Mouse (Mus musculus): ENCODE results near the gene Gnl2.

- TF ChIP-seq CTCF (IDR thresholded peaks at IDR 0.05; ENCODE audit: low read depth, low read length), result no peak
- TF ChIP-seq POLR2A (IDR thresholded peaks at IDR 0.05; ENCODE audit: insufficient read depth, low read length), result no peak
- TF ChIP-seq EP300 (IDR thresholded peaks at IDR 0.05; ENCODE audit: insufficient read depth, low read depth, low read length), result no peak
Measured at GRCm38 (mm10) chr4:125044454-125044853, 28.1 kb downstream of the Gnl2 start.

Data from ES-Bruce4 (cell line).